Mouse (Mus musculus) neural tube, embryonic 15.5 days (tissue): ENCODE measurements around the gene Pet2. TPM values are rescaled to one million over a fixed set of nuclear protein-coding genes. Genes with fewer than 3 reads are reported as not detected.

ENCODE experiments used
- ATAC-seq: fragments of 200-750 bp; cut with Nextera tagmentation; 2 replicates; pipeline ENCODE4 v1.8.0; 2017; ENCODE audit warnings: mild to moderate bottlenecking, moderate TSS enrichment, moderate library complexity; ENCODE audit not compliant: low FRiP score
- H3K27ac ChIP-seq: fragments of 300-500 bp; sonication (generic); replicated peaks from 2 replicates; pipeline ENCODE4 v1.5.1; 2015; ENCODE audit warnings: mild to moderate bottlenecking, inconsistent platforms
- H3K27me3 ChIP-seq: fragments of 300-500 bp; sonication (generic); replicated peaks from 2 replicates; pipeline ENCODE4 v1.6.1; 2015; ENCODE audit warnings: inconsistent platforms
- H3K36me3 ChIP-seq: fragments of 300-500 bp; sonication (generic); 2 replicates; pipeline ENCODE4 v1.6.1; 2015; ENCODE audit warnings: inconsistent platforms
- H3K4me1 ChIP-seq: fragments of 300-500 bp; sonication (generic); 2 replicates; pipeline ENCODE4 v1.6.1; 2015; ENCODE audit warnings: inconsistent platforms
- H3K4me2 ChIP-seq: fragments of 300-500 bp; sonication (generic); 2 replicates; pipeline ENCODE4 v1.6.1; 2015; ENCODE audit warnings: inconsistent platforms, mild to moderate bottlenecking, moderate library complexity
- H3K4me3 ChIP-seq: fragments of 300-500 bp; sonication (generic); replicated peaks from 2 replicates; pipeline ENCODE4 v1.5.1; 2015; ENCODE audit warnings: mild to moderate bottlenecking, inconsistent platforms
- H3K9ac ChIP-seq: fragments of 300-500 bp; sonication (generic); replicated peaks from 2 replicates; pipeline ENCODE4 v1.6.1; 2015; ENCODE audit warnings: mild to moderate bottlenecking, inconsistent platforms
- H3K9me3 ChIP-seq: fragments of 300-500 bp; sonication (generic); replicated peaks from 2 replicates; pipeline ENCODE4 v1.6.1; 2016; ENCODE audit warnings: inconsistent platforms
- WGBS: fragments of 180-500 bp; shearing (Covaris S2); methylation state at CpG from one replicate; pipeline ENCODE4 v1.1.7; 2015; ENCODE audit warnings: mixed read lengths; 5-methylcytosine and 5-hydroxymethylcytosine counted together
- polyA plus RNA-seq: library from polyadenylated mRNA; unstranded; fragments of >200 nt; fragmentation: Nextera tagmentation; extraction: Ambion mirVana; gene quantifications from 2 replicates; pipeline ENCODE4 v1.2.1, GENCODE M21; 2015

Pet2 gene
- polyA plus RNA-seq, result not detected in 2 replicates

DNA sequence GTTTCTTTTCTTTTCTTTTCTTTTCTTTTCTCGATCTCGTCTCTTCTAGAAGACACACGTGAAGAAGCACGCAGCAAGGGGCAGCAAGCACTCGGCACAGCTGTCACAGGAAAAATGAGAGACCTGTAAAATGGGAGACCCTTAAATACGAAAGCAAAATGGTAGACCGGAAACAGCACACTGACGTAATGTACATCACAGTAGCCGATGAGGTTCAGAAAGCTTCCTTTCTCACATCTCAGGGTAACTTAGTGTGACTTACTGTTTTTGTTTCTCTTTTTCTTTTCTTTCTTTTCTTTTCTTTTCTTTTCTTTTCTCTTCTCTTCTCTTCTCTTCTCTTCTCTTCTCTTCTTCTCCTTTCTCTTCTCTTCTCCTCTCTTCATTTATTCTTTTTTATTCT, at the start of gene Pet2:
Pet2 (minus strand) TSS at position 101 of the 400 bp plus-strand sequence.
- 96% methylated on average over 9 of the region's 9 CpGs for WGBS
- Histone ChIP-seq H3K27me3 (no peaks in the 10 kb centered on the region), H3K9ac (no peak within 1 kb of the TSS), H3K4me3 (no peak within 1 kb of the TSS), H3K27ac (no peak within 1 kb of the TSS), H3K9me3 (no peaks in the 10 kb centered on the region), H3K4me1 (no peaks in the 10 kb centered on the region), H3K36me3 (no peaks in the 10 kb centered on the region), H3K4me2 (no peak within 1 kb of the TSS)
- no peak for ATAC-seq
